Mouse (Mus musculus): ENCODE measurements around the gene Gdf15.

DNA sequence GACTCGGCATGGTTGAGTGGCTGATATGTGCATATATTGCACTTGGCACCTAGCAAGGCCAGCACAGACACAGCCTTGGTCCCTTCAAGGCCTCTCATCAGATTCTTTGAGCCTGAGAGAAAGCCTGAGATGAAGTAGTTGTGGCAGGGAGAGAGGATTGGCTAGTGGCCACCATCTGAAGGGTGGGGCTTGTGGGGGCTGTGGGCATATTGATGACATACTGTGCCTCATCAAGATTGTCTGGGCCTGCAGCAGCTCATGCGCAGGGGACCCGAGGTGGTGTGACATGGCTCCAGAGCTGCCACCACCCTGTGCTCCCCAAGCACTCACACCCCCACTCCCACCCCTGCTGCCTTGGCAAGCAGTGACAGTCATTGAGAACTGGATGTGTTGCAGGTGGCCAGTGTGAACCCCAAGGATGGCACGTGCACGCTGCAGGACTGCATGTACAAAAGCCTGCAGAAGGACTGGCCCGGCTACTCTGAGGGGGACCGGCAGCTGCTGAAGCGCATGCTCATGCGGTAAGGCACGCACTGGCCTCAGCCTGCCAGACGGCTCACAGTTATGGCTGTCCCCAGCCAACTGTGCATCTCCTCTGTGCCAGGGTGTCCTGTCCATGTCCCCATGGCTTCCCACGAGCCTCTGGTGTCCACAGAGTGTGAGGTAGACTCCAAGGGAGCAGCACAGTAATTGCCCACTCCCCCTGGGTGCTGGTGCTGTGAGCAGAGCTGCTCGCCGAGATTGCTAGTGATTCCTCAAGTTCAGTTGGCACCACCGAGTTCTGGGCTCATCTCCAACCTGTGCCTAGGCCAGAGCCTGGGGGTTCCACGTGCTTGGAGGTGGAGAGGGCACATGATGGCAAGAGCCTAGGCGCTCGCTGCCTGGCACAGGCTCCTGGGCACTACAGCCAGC, 48.5 kb downstream of the Gdf15 start:
- TF ChIP-seq CTCF (IDR thresholded peaks at IDR 0.05; ENCODE audit: control insufficient read depth, insufficient read depth, low read length) (no peak), POLR2A (IDR thresholded peaks at IDR 0.05; ENCODE audit: borderline replicate concordance, control insufficient read depth, low read depth, low read length) (no peak)
